Mouse (Mus musculus): ENCODE measurements at regions not wholly inside any gene's neighbourhood (a gene's known extent, or its start where the extent isn't known, plus 50 kb on each side); places are given as distances from the start of the nearest gene placed in this dataset.

- TF ChIP-seq CTCF (IDR thresholded peaks at IDR 0.05; ENCODE audit: low read depth, low read length) (no peak), POLR2A (IDR thresholded peaks at IDR 0.05; ENCODE audit: extremely low read depth, insufficient read depth, low read length) (no peak)
These were observed 933.1 kb upstream of the A1bg start for GRCm38 (mm10) chr15:61855880-61856279.

All from liver, adult 2 months (tissue).